Mouse (Mus musculus): ENCODE data around the gene Gm35134.
"Not testable (repeated sequence)": the region's sequence is repeated elsewhere in the genome, so short reads cannot be mapped to it uniquely, and the experiment has no call there.

Gene Gm35134

DNA sequence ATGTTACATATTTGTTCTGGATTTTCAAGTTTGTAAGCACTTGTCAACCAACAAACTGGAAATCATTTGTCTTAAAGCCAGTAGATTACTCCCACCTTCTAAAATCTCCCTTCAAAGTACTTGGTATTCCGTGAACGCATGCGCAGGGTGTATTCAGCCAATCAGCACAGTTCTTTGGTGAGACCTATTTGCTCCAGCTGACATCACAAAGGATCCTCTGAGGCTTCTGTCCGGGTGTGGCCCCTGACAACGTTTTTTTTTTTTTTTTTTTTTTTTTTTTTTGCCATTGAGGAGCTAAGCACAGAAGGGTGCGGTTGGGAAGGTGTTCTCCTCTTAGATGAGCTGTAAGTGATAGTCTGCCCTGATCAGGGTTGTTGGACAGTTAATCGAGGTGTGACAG, at the start of gene Gm35134:
Gm35134 (plus strand) TSS at position 301 of the 400 bp plus-strand sequence.
- not testable (repeated sequence) for DNase-seq (ENCODE audit: low read depth, low spot score)

Data from ZHBTc4 (cell line).